Mouse (Mus musculus) neural tube, embryonic 13.5 days (tissue): ENCODE data around the gene Calcoco2. TPM values are rescaled to one million over a fixed set of nuclear protein-coding genes. Genes with fewer than 3 reads are reported as not detected.
A peak's percentile ranks its signal among the peaks of the same experiment; 100 is the strongest.
"Not testable (repeated sequence)": the region's sequence is repeated elsewhere in the genome, so short reads cannot be mapped to it uniquely, and the experiment has no call there.

ENCODE experiments used
- ATAC-seq: fragments of 200-750 bp; cut with Nextera tagmentation; 2 replicates; pipeline ENCODE4 v1.8.0; 2017; ENCODE audit warnings: low read depth, mild to moderate bottlenecking, moderate TSS enrichment, moderate library complexity
- H3K27ac ChIP-seq: fragments of 300-500 bp; sonication (generic); replicated peaks from 2 replicates; pipeline ENCODE4 v1.5.1; 2015; ENCODE audit warnings: moderate library complexity, mild to moderate bottlenecking, inconsistent platforms
- H3K27me3 ChIP-seq: fragments of 300-500 bp; sonication (generic); 2 replicates; pipeline ENCODE4 v1.6.1; 2015; ENCODE audit warnings: mild to moderate bottlenecking, inconsistent platforms
- H3K36me3 ChIP-seq: fragments of 300-500 bp; sonication (generic); 2 replicates; pipeline ENCODE4 v1.6.1; 2015; ENCODE audit warnings: mild to moderate bottlenecking, inconsistent platforms
- H3K4me1 ChIP-seq: fragments of 300-500 bp; sonication (generic); replicated peaks from 2 replicates; pipeline ENCODE4 v1.6.1; 2015; ENCODE audit warnings: inconsistent platforms
- H3K4me2 ChIP-seq: fragments of 300-500 bp; sonication (generic); 2 replicates; pipeline ENCODE4 v1.6.1; 2015; ENCODE audit warnings: inconsistent platforms, mild to moderate bottlenecking, moderate library complexity
- H3K4me3 ChIP-seq: fragments of 300-500 bp; sonication (generic); 2 replicates; pipeline ENCODE4 v1.5.1; 2015; ENCODE audit warnings: mild to moderate bottlenecking, inconsistent platforms
- H3K9ac ChIP-seq: fragments of 300-500 bp; sonication (generic); 2 replicates; pipeline ENCODE4 v1.6.1; 2015; ENCODE audit warnings: moderate library complexity, mild to moderate bottlenecking, inconsistent platforms
- H3K9me3 ChIP-seq: fragments of 300-500 bp; sonication (generic); 2 replicates; pipeline ENCODE4 v1.6.1; 2016; ENCODE audit warnings: inconsistent platforms
- WGBS: fragments of 180-500 bp; shearing (Covaris S2); methylation state at CpG from one replicate; pipeline ENCODE4 v1.1.7; 2015; 5-methylcytosine and 5-hydroxymethylcytosine counted together
- polyA plus RNA-seq: library from polyadenylated mRNA; unstranded; fragments of >200 nt; fragmentation: Nextera tagmentation; extraction: Ambion mirVana; gene quantifications from 2 replicates; pipeline ENCODE4 v1.2.1, GENCODE M21; 2015

Gene Calcoco2
- polyA plus RNA-seq, 1 experiment from 2014 or later = not detected

- no peak overlapping the region for H3K27ac ChIP-seq
- WGBS = 89% methylated on average over 3 of the region's 3 CpGs
- no peaks in the 10 kb centered on the region for H3K9me3 ChIP-seq
- no peak for ATAC-seq
- no peak overlapping the region for H3K4me2 ChIP-seq
- H3K27me3 ChIP-seq = peaks cover 6% of the 10 kb centered on the region; the same call in 1 of the 2 replicates
- no peak overlapping the region for H3K9ac ChIP-seq
- H3K36me3 ChIP-seq = no peaks in the 10 kb centered on the region
- no peaks in the 10 kb centered on the region for H3K4me1 ChIP-seq
- no peak overlapping the region for H3K4me3 ChIP-seq
Observed at GRCm38 (mm10) chr11:96116116-96116515, 4.4 kb upstream of the Calcoco2 start.

DNA sequence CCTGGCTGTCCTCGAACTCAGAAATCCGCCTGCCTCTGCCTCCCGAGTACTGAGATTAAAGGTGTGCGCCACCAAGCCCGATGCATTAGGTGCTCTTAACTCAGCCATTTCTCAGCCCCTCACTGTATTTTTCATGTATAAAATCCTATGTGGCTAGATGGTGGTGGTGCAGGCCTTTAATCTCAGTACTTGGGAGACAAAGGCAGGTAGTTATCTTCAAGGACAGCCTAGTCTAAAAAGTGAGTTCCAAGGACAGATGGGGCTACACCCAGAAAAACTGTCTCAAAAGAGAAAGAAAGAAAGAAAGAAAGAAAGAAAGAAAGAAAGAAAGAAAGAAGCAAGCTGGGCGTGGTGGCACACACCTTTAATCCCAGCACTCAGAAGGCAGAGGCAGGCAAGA, 3.7 kb upstream of the Calcoco2 start:
- no peak overlapping the region for H3K4me3 ChIP-seq
- no peak overlapping the region for H3K9ac ChIP-seq
- no peak for ATAC-seq
- no peak overlapping the region for H3K27ac ChIP-seq
- no peak overlapping the region for H3K4me2 ChIP-seq
- no peaks in the 10 kb centered on the region for H3K36me3 ChIP-seq
- peaks cover 5% of the 10 kb centered on the region; the same call in 1 of the 2 replicates for H3K27me3 ChIP-seq
- 92% methylated on average over 6 of the region's 6 CpGs for WGBS
- no peaks in the 10 kb centered on the region for H3K9me3 ChIP-seq
- H3K4me1 ChIP-seq = no peaks in the 10 kb centered on the region

- ATAC-seq = no peak
- no peak overlapping the region for H3K27ac ChIP-seq
- no peaks in the 10 kb centered on the region for H3K36me3 ChIP-seq
- H3K27me3 ChIP-seq = no peaks in the 10 kb centered on the region; the same call in 1 of the 2 replicates
- H3K4me1 ChIP-seq = no peaks in the 10 kb centered on the region
- WGBS = 77% methylated on average over 2 of the region's 2 CpGs
- no peak overlapping the region for H3K9ac ChIP-seq
- no peak overlapping the region for H3K4me2 ChIP-seq
- no peaks in the 10 kb centered on the region for H3K9me3 ChIP-seq
- H3K4me3 ChIP-seq = no peak overlapping the region
Observed at GRCm38 (mm10) chr11:96114077-96114476, 2.3 kb upstream of the Calcoco2 start.

GRCm38 (mm10) chr11:96110950-96111349, 814 bp downstream of the Calcoco2 start:
- not testable (repeated sequence) for H3K4me1 ChIP-seq, H3K27me3 ChIP-seq, H3K9ac ChIP-seq, H3K4me3 ChIP-seq, H3K4me2 ChIP-seq, H3K36me3 ChIP-seq, H3K27ac ChIP-seq, ATAC-seq, H3K9me3 ChIP-seq
- 63% methylated on average over 2 of the region's 2 CpGs for WGBS

GRCm38 (mm10) chr11:96108376-96108775, 3.4 kb downstream of the Calcoco2 start:
- H3K36me3 ChIP-seq = no peaks in the 10 kb centered on the region
- no peak overlapping the region for H3K9ac ChIP-seq
- no peaks in the 10 kb centered on the region for H3K9me3 ChIP-seq
- 82% methylated on average over 1 of the region's 1 CpGs for WGBS
- no peaks in the 10 kb centered on the region for H3K4me1 ChIP-seq
- H3K4me2 ChIP-seq = no peak overlapping the region
- no peak overlapping the region for H3K4me3 ChIP-seq
- no peak overlapping the region for H3K27ac ChIP-seq
- H3K27me3 ChIP-seq = no peaks in the 10 kb centered on the region; the same call in 1 of the 2 replicates
- no peak for ATAC-seq

GRCm38 (mm10) chr11:96093361-96093760, 18.4 kb downstream of the Calcoco2 start:
- 5% methylated on average over 3 of the region's 3 CpGs for WGBS
- no peak overlapping the region for H3K27ac ChIP-seq
- H3K9ac ChIP-seq = no peak overlapping the region
- H3K27me3 ChIP-seq = 0 out of 2 replicates have a peak, but pooled peaks cover 10% of the 10 kb centered on the region
- no peaks in the 10 kb centered on the region for H3K4me1 ChIP-seq
- H3K9me3 ChIP-seq = no peaks in the 10 kb centered on the region
- no peaks in the 10 kb centered on the region for H3K36me3 ChIP-seq
- no peak overlapping the region for H3K4me2 ChIP-seq
- ATAC-seq = 0 out of 2 replicates have a peak, but pooled peaks have one; percentile 47
- H3K4me3 ChIP-seq = no peak overlapping the region

DNA sequence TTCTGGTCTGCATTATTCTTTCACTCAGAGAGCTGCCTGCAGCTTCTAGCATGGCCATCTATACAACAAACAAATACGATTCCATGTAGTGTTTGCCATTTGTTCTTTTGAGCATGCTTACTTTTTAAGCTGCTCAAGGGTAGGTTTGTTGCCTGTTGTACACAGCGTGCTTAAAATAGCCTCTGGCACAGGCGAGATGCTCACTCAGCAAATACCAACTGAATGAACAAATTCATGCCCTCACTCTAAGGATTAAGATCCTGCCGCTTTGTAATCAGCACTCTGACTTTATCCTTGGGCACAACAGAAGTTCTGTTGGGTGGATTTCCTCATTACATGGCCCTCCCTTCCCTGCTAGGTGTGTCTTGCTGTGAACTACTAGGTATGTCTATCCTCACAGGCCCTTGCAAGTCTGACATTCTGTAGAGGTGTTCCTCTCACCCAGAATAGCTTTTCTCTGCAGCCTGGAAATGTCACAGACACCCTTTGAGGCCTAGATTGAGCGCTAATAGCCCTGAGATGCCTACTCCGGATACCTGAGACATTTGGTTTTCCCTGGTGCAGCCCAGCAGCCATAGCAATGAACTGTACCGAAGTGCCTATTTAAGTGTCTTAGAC, 19.0 kb downstream of the Calcoco2 start:
- Histone ChIP-seq H3K9me3 (0 out of 2 replicates have a peak, but pooled peaks cover 4% of the 10 kb centered on the region), H3K27me3 (0 out of 2 replicates have a peak, but pooled peaks cover 10% of the 10 kb centered on the region), H3K27ac (no peak overlapping the region), H3K4me3 (no peak overlapping the region), H3K36me3 (no peaks in the 10 kb centered on the region), H3K4me1 (no peaks in the 10 kb centered on the region), H3K9ac (no peak overlapping the region), H3K4me2 (no peak overlapping the region)
- WGBS = 44% methylated on average over 7 of the region's 7 CpGs
- ATAC-seq = no peak

GRCm38 (mm10) chr11:96091073-96091472, 20.7 kb downstream of the Calcoco2 start:
- H3K27me3 ChIP-seq = 0 out of 2 replicates have a peak, but pooled peaks cover 10% of the 10 kb centered on the region
- WGBS = 68% methylated on average over 2 of the region's 2 CpGs
- no peak overlapping the region for H3K9ac ChIP-seq
- no peaks in the 10 kb centered on the region for H3K4me1 ChIP-seq
- H3K36me3 ChIP-seq = no peaks in the 10 kb centered on the region
- no peak overlapping the region for H3K4me2 ChIP-seq
- no peak overlapping the region for H3K27ac ChIP-seq
- H3K4me3 ChIP-seq = no peak overlapping the region
- no peak for ATAC-seq
- 0 out of 2 replicates have a peak, but pooled peaks cover 4% of the 10 kb centered on the region for H3K9me3 ChIP-seq

- no peak overlapping the region for H3K4me3 ChIP-seq
- H3K9me3 ChIP-seq = 0 out of 2 replicates have a peak, but pooled peaks cover 4% of the 10 kb centered on the region
- ATAC-seq = no peak
- WGBS = 84% methylated on average over 6 of the region's 6 CpGs
- no peaks in the 10 kb centered on the region for H3K4me1 ChIP-seq
- no peak overlapping the region for H3K27ac ChIP-seq
- H3K27me3 ChIP-seq = peaks cover 8% of the 10 kb centered on the region; the same call in 1 of the 2 replicates
- H3K4me2 ChIP-seq = no peak overlapping the region
- no peaks in the 10 kb centered on the region for H3K36me3 ChIP-seq
- H3K9ac ChIP-seq = no peak overlapping the region
Observed at GRCm38 (mm10) chr11:96087981-96088380, 23.8 kb downstream of the Calcoco2 start.

GRCm38 (mm10) chr11:96082682-96083081, 29.1 kb downstream of the Calcoco2 start:
- no peaks in the 10 kb centered on the region for H3K4me1 ChIP-seq
- WGBS = 76% methylated on average over 3 of the region's 3 CpGs
- no peak for ATAC-seq

DNA sequence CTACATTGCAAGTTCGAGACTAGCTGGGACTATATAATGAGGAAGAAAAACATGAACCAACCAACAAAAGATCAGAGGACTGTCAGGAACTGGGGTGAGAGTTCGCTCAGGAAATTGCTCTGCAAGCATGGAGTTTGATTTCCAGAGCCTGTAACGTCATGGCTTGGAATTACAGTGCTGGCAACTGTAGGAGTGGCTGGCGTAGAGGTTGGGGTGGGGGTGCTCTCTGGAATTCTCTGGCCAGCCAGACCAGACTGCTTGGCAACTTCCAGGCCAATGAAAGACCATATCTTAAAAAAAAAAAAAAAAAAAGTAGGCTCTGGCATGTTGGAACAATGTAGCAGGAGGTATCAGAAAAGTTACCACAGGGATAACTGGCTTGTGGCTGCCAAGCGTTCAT, 31.0 kb downstream of the Calcoco2 start:
- Histone ChIP-seq H3K27ac (no peak overlapping the region), H3K4me2 (no peak overlapping the region), H3K9ac (no peak overlapping the region), H3K27me3 (no peaks in the 10 kb centered on the region; the same call in 1 of the 2 replicates), H3K4me3 (no peak overlapping the region), H3K4me1 (peaks cover 4% of the 10 kb centered on the region; the same call in 1 of the 2 replicates), H3K36me3 (no peaks in the 10 kb centered on the region), H3K9me3 (no peaks in the 10 kb centered on the region)
- WGBS = 80% methylated on average over 5 of the region's 5 CpGs
- no peak for ATAC-seq

More at GRCm38 (mm10) chr11:96082682-96083081, 29.1 kb downstream of the Calcoco2 start:
- Histone ChIP-seq H3K27me3 (no peaks in the 10 kb centered on the region; the same call in 1 of the 2 replicates), H3K27ac (no peak overlapping the region), H3K4me3 (no peak overlapping the region), H3K36me3 (no peaks in the 10 kb centered on the region), H3K9me3 (no peaks in the 10 kb centered on the region), H3K4me2 (no peak overlapping the region), H3K9ac (no peak overlapping the region)

DNA sequence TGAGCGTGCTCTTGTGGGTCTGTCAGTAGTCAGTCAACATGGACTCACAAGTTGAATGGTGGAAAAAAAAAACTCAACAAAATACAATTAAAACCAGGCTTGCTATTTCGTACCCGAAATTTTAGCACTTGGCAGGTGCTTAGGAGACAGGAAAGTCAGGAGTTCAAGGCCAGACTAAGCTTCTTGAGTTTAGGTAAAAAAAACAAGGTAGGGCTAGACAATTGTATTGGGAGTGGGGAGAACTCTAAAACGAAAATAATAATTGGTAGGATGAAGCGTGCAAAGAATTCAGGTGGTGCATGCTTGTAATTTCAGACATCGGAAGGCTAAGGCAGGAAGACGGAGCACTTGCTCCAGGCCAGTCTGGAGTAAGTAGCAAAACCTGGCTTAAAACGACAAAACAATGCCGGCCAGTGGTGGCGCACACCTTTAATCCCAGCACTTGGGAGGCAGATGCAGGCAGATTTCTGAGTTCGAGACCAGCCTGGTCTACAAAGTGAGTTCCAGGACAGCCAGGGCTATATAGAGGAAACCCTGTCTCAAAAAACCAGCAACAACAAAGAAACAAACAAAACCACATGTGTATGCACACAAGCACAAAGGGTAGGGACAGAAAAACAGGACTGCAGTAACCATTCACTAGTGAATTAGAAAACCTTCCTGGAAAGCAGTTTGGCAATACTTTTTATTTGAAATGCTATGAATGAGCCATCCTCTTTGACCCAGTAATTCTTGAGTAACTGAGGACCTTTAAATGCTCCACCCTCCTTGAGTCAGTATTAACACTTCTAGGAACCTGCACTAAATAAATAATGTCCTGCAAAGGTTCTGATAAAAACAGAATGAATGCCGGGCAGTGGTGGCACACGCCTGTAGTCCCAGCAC, 35.3 kb downstream of the Calcoco2 start:
- Histone ChIP-seq H3K27ac (peak overlapping the region; percentile 89), H3K4me3 (peak overlapping the region; percentile 33), H3K4me1 (peaks cover 25% of the 10 kb centered on the region), H3K9ac (peak overlapping the region; percentile 65), H3K36me3 (peaks cover 16% of the 10 kb centered on the region), H3K9me3 (no peaks in the 10 kb centered on the region), H3K4me2 (peak overlapping the region; percentile 91), H3K27me3 (no peaks in the 10 kb centered on the region)
- no peak for ATAC-seq
- 70% methylated on average over 13 of the region's 13 CpGs for WGBS
